Comparison of ENCODE assay signal across 7 mouse cellular contexts in genomic region chr19:8837251-8837791, GRCm38 (mm10). TPM values are rescaled to one million over a fixed set of nuclear protein-coding genes. Genes with fewer than 3 reads are reported as not detected.
A peak's percentile ranks its signal among the peaks of the same experiment; 100 is the strongest.
DNase-seq lines count a peak whose midpoint lies in the region; ATAC-seq lines count a peak whose summit lies in the region.

Gene Bscl2, plus strand, starts transcription at chr19:8837467.

- H3K27me3 ChIP-seq in embryonic facial prominence, embryonic 11.5 days (ENCODE audit: control insufficient read depth, insufficient read depth, low read length): no peaks in the 10 kb centered on the region
- H3K27me3 ChIP-seq in midbrain, embryonic 11.5 days (ENCODE audit: control insufficient read depth, insufficient read depth, low read length): no peaks in the 10 kb centered on the region

- peaks cover 11% of the 10 kb centered on the region for H3K36me3 ChIP-seq in embryonic facial prominence, embryonic 11.5 days (replicated peaks; ENCODE audit: control insufficient read depth, insufficient read depth, low read depth, low read length)
- peaks cover 12% of the 10 kb centered on the region for H3K36me3 ChIP-seq in midbrain, embryonic 11.5 days (ENCODE audit: control insufficient read depth, insufficient read depth, low read length)

- peak within 1 kb of the TSS; percentile 95 for H3K27ac ChIP-seq in embryonic facial prominence, embryonic 11.5 days (replicated peaks; ENCODE audit: low read depth, low read length)
- peak within 1 kb of the TSS; percentile 86 for H3K27ac ChIP-seq in midbrain, embryonic 11.5 days (ENCODE audit: low read depth, low read length)

- peak within 1 kb of the TSS; percentile 39 for H3K4me3 ChIP-seq in embryonic facial prominence, embryonic 11.5 days (ENCODE audit: low read depth, low read length)
- peak within 1 kb of the TSS; percentile 46 for H3K4me3 ChIP-seq in midbrain, embryonic 11.5 days (ENCODE audit: low read depth, low read length)

- intact Hi-C loops in left cerebral cortex, postnatal 4 days (cut with DNase I): loop anchor here (10.0 kb wide), 1 partner anchor 107 kb away; the partner anchor contains the start of gene Mta2

- peak within 1 kb of the TSS; percentile 79 for H3K4me2 ChIP-seq in embryonic facial prominence, embryonic 11.5 days (ENCODE audit: low read depth, low read length)
- H3K4me2 ChIP-seq in midbrain, embryonic 11.5 days: peak within 1 kb of the TSS; percentile 80

- H3K4me1 ChIP-seq in embryonic facial prominence, embryonic 11.5 days (ENCODE audit: control insufficient read depth, insufficient read depth, low read length): peaks cover 2% of the 10 kb centered on the region; the same call in 1 of the 2 replicates
- peaks cover 27% of the 10 kb centered on the region for H3K4me1 ChIP-seq in midbrain, embryonic 11.5 days (ENCODE audit: control insufficient read depth, insufficient read depth, low read length)

- H3K9ac ChIP-seq in embryonic facial prominence, embryonic 11.5 days (replicated peaks; ENCODE audit: low read length): peak within 1 kb of the TSS; percentile 82
- peak within 1 kb of the TSS; percentile 74 for H3K9ac ChIP-seq in midbrain, embryonic 11.5 days (ENCODE audit: low read length)

- 1% methylated on average over 38 of the region's 38 CpGs for WGBS in embryonic facial prominence, embryonic 11.5 days
- WGBS in midbrain, embryonic 11.5 days: 1% methylated on average over 38 of the region's 38 CpGs

- H3K9me3 ChIP-seq in embryonic facial prominence, embryonic 11.5 days (replicated peaks; ENCODE audit: control insufficient read depth, low read length): no peaks in the 10 kb centered on the region
- H3K9me3 ChIP-seq in midbrain, embryonic 11.5 days (ENCODE audit: control insufficient read depth, low read length): no peaks in the 10 kb centered on the region

- DNase-seq in adrenal gland, postnatal 25 days: peak; percentile 73
- peak; percentile 88 for DNase-seq in embryonic facial prominence, embryonic 11.5 days (ENCODE audit: low spot score)
- DNase-seq in kidney, adult 11 months: peak; percentile 88
- DNase-seq in left cerebral cortex, postnatal 4 days: peak; percentile 89
- DNase-seq in midbrain, embryonic 11.5 days (ENCODE audit: low spot score, missing footprints): peak; percentile 98
- DNase-seq in right cerebral cortex, postnatal 4 days: peak; percentile 91

- peak; percentile 57 for ATAC-seq in embryonic facial prominence, embryonic 11.5 days (replicated peaks; ENCODE audit: insufficient number of reproducible peaks, low FRiP score, low TSS enrichment, low read depth)
- peak; percentile 87 for ATAC-seq in granulocyte monocyte progenitor cell, adult 5-6 weeks (replicated peaks; ENCODE audit: poor library complexity, severe bottlenecking)
- ATAC-seq in midbrain, embryonic 11.5 days (ENCODE audit: low FRiP score): peak; percentile 79

RNA-seq across cellular contexts. Expression of gene Bscl2, which starts in this region (rescaled TPM):
- total RNA-seq in adrenal gland, postnatal 25 days (2021): 139 and 169 TPM in 2 replicates
- polyA plus RNA-seq in embryonic facial prominence, embryonic 11.5 days (2014; fragmentation: Nextera tagmentation; extraction: Ambion mirVana): 29.9 and 39.1 TPM in 2 replicates
- total RNA-seq in granulocyte monocyte progenitor cell, adult 5-6 weeks (2014; fragmentation: Nextera tagmentation): 61.8 and 89.4 TPM in 2 replicates
- total RNA-seq in granulocyte monocyte progenitor cell, adult 5-6 weeks (2017): 33.9 and 34.6 TPM in 2 replicates
- 10 to 100 TPM; 76.9 to 78.4 TPM for total RNA-seq in left cerebral cortex, postnatal 4 days (2021)
- 50.6 and 52.7 TPM in 2 replicates for polyA plus RNA-seq in midbrain, embryonic 11.5 days (2014; fragmentation: Nextera tagmentation; extraction: Ambion mirVana)

Comparison
In these comparisons a context has a peak if more than half of its experiments do, and no peak if none do; other contexts are left out.
1. Peak in every context shown above with its lines: DNase-seq, ATAC-seq, H3K4me3 ChIP-seq and H3K27ac ChIP-seq.